ENCODE assay signal across 8 mouse cellular contexts in genomic region chr8:123137645-123138077, GRCm38 (mm10). TPM values are rescaled to one million over a fixed set of nuclear protein-coding genes. Genes with fewer than 3 reads are reported as not detected.
DNase-seq lines count a peak whose midpoint lies in the region; ATAC-seq lines count a peak whose summit lies in the region.

No protein-coding gene starts in this region.

- peak; percentile 46 for DNase-seq in adrenal gland, adult 2 months
- DNase-seq in adrenal gland, adult 18-20 months (ENCODE audit: low spot score in 2 of 2), result no peak
- peak; percentile 79 for DNase-seq in urinary bladder, postnatal 14 days (ENCODE audit: low spot score)
- no peak for DNase-seq in urinary bladder, adult 2 months (ENCODE audit: low spot score)
- DNase-seq in heart, postnatal 36 days, result peak; percentile 25 to 30
- DNase-seq in left cerebral cortex, adult 18-20 months (ENCODE audit: low spot score in 2 of 2), result peak; percentile 52 to 69
- DNase-seq in retina, embryonic 14.5 days (ENCODE audit: low spot score), result peak; percentile 56

- ATAC-seq in megakaryocyte progenitor cell, adult 5-6 weeks (replicated peaks; ENCODE audit: poor library complexity), result no peak

- intact Hi-C loops in heart, postnatal 36 days (cut with DNase I), result no loop called here

RNA-seq across cellular contexts. Expression of gene Sult5a1, which starts 20.5 kb away (rescaled TPM):
- total RNA-seq in adrenal gland, adult 2 months (2021), result 10 to 100 TPM in 1 of 2 experiments, 1 to 10 TPM in 1; 7.6 to 10.1 TPM
- 18.8 and 20.4 TPM in 2 replicates for polyA plus RNA-seq in adrenal gland, adult 2 months (2012; rRNA removed)
- total RNA-seq in adrenal gland, adult 18-20 months (2021), result 10 to 100 TPM in 1 of 2 experiments, 1 to 10 TPM in 1; 9.2 to 12.2 TPM
- 8.9 and 10.6 TPM in 2 replicates for polyA plus RNA-seq in urinary bladder, adult 2 months (2012; rRNA removed)
- under 1 TPM; 0.58 to 0.79 TPM for total RNA-seq in heart, postnatal 36 days (2021)
- total RNA-seq in left cerebral cortex, adult 18-20 months (2021), result under 1 TPM in 1 of 2 experiments, not detected in 1; 0.51 TPM
- not detected in 2 replicates for total RNA-seq in megakaryocyte progenitor cell, adult 5-6 weeks (2015)
- not detected in 2 replicates for total RNA-seq in megakaryocyte progenitor cell, adult 5-6 weeks (2017)

RNA-seq across cellular contexts. Expression of gene Cpne7, which starts 20.5 kb away (rescaled TPM):
- 1 to 10 TPM; 3.8 to 5.7 TPM for total RNA-seq in adrenal gland, adult 2 months (2021)
- polyA plus RNA-seq in adrenal gland, adult 2 months (2012; rRNA removed), result 5.1 and 6.1 TPM in 2 replicates
- total RNA-seq in adrenal gland, adult 18-20 months (2021), result 1 to 10 TPM; 4.7 to 6.6 TPM
- polyA plus RNA-seq in urinary bladder, adult 2 months (2012; rRNA removed), result 4.7 and 4.9 TPM in 2 replicates
- under 1 TPM; 0.35 to 0.44 TPM for total RNA-seq in heart, postnatal 36 days (2021)
- total RNA-seq in left cerebral cortex, adult 18-20 months (2021), result 10 to 100 TPM; 58.0 to 61.3 TPM
- total RNA-seq in megakaryocyte progenitor cell, adult 5-6 weeks (2015), result not detected in 2 replicates
- total RNA-seq in megakaryocyte progenitor cell, adult 5-6 weeks (2017), result not detected in 2 replicates

RNA-seq across cellular contexts. Expression of gene Rpl13, which starts 35.5 kb away (rescaled TPM):
- 100 to 1,000 TPM; 419 to 701 TPM for total RNA-seq in adrenal gland, adult 2 months (2021)
- 2,347 and 2,800 TPM in 2 replicates for polyA plus RNA-seq in adrenal gland, adult 2 months (2012; rRNA removed)
- total RNA-seq in adrenal gland, adult 18-20 months (2021), result 100 to 1,000 TPM; 629 to 647 TPM
- polyA plus RNA-seq in urinary bladder, adult 2 months (2012; rRNA removed), result 2,261 and 2,538 TPM in 2 replicates
- 100 to 1,000 TPM; 409 to 436 TPM for total RNA-seq in heart, postnatal 36 days (2021)
- total RNA-seq in left cerebral cortex, adult 18-20 months (2021), result 100 to 1,000 TPM; 438 to 447 TPM
- 1,201 and 1,251 TPM in 2 replicates for total RNA-seq in megakaryocyte progenitor cell, adult 5-6 weeks (2015)
- total RNA-seq in megakaryocyte progenitor cell, adult 5-6 weeks (2017), result 3,072 and 3,507 TPM in 2 replicates

RNA-seq across cellular contexts. Expression of gene Dpep1, which starts 48.4 kb away (rescaled TPM):
- total RNA-seq in adrenal gland, adult 2 months (2021), result 10 to 100 TPM; 52.8 to 57.4 TPM
- polyA plus RNA-seq in adrenal gland, adult 2 months (2012; rRNA removed), result 50.3 and 62.4 TPM in 2 replicates
- 10 to 100 TPM; 45.0 to 48.5 TPM for total RNA-seq in adrenal gland, adult 18-20 months (2021)
- polyA plus RNA-seq in urinary bladder, adult 2 months (2012; rRNA removed), result 56.5 and 73.2 TPM in 2 replicates
- total RNA-seq in heart, postnatal 36 days (2021), result 10 to 100 TPM; 32.3 to 53.6 TPM
- not detected for total RNA-seq in left cerebral cortex, adult 18-20 months (2021)
- not detected in 2 replicates for total RNA-seq in megakaryocyte progenitor cell, adult 5-6 weeks (2015)
- total RNA-seq in megakaryocyte progenitor cell, adult 5-6 weeks (2017), result not detected in 2 replicates

Comparison
In these comparisons a context has a peak if more than half of its experiments do, and no peak if none do; other contexts are left out.
1. DNase-seq: peak in adrenal gland, adult 2 months (single experiment), urinary bladder, postnatal 14 days (single experiment), heart, postnatal 36 days (2 of 2), left cerebral cortex, adult 18-20 months (2 of 2) and retina, embryonic 14.5 days (single experiment); none in adrenal gland, adult 18-20 months (0 of 2) and urinary bladder, adult 2 months (single experiment).
2. RNA of gene Sult5a1, which starts 20.5 kb away (total RNA-seq): 9.2 to 12.2 TPM in adrenal gland, adult 18-20 months and 7.6 to 10.1 TPM in adrenal gland, adult 2 months; 0.58 to 0.79 TPM in heart, postnatal 36 days, 0.51 TPM in left cerebral cortex, adult 18-20 months and not detected in megakaryocyte progenitor cell, adult 5-6 weeks; every median in the first group is over 4 times any median in the second.
3. RNA of gene Cpne7, which starts 20.5 kb away (total RNA-seq): 58.0 to 61.3 TPM in left cerebral cortex, adult 18-20 months; 4.7 to 6.6 TPM in adrenal gland, adult 18-20 months, 3.8 to 5.7 TPM in adrenal gland, adult 2 months, 0.35 to 0.44 TPM in heart, postnatal 36 days and not detected in megakaryocyte progenitor cell, adult 5-6 weeks; every median in the first group is over 4 times any median in the second.